Mouse (Mus musculus) cortical plate, adult 2 months (tissue): ENCODE results near the gene Xpr1.

Experiments
- CTCF ChIP-seq: fragments of 200-500 bp; IDR thresholded peaks from 2 replicates; pipeline ENCODE4 v1.5.1; 2011; ENCODE audit warnings: mild to moderate bottlenecking, control low read depth, low read length; ENCODE audit not compliant: insufficient read depth; ENCODE audit errors: extremely low read depth
- POLR2A ChIP-seq: fragments of 200-500 bp; IDR thresholded peaks from 2 replicates; pipeline ENCODE4 v1.6.1; 2011; ENCODE audit warnings: mild to moderate bottlenecking, low read length, control low read depth; ENCODE audit not compliant: insufficient read depth; ENCODE audit errors: extremely low read depth

- TF ChIP-seq POLR2A (no peak), CTCF (no peak)
These were observed 8.1 kb upstream of the Xpr1 start for GRCm38 (mm10) chr1:155425285-155425684.
